Mouse (Mus musculus) CH12F3 (cell line): ENCODE data around the gene Nfkbib.

Experiments
- in situ Hi-C: fragments of 300-500 bp; cut with MboI; formaldehyde crosslinking; loops from 2 replicates; pipeline ENCODE4 v1.14.3; 2020; ENCODE audit warnings: low sequenced_read_pairs

Gene Nfkbib

GRCm38 (mm10) chr7:28720753-28721537, 46.4 kb downstream of the Nfkbib start:
- in situ Hi-C loops = no loop called here

DNA sequence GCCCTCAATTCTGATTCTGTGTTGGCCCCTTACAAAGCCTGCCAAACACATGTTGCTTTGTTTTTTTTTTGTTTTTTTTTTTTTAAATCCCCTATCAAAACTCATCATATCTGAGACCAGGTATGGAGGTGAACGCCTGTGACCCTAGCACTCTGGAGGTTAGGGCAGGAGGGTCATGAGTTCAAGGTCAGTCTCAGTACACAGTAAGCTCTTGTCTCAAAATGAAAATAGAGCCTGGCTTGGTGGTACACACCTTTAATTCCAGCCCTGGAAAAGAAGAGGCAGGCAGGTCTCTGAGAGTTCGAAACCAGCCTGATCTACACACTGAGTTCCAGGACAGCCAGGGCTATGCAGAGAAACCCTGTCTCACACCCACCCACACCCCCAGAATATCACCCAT, 47.7 kb downstream of the Nfkbib start:
- in situ Hi-C loops = no loop called here

GRCm38 (mm10) chr7:28719159-28719558, 48.2 kb downstream of the Nfkbib start:
- in situ Hi-C loops = no loop called here

DNA sequence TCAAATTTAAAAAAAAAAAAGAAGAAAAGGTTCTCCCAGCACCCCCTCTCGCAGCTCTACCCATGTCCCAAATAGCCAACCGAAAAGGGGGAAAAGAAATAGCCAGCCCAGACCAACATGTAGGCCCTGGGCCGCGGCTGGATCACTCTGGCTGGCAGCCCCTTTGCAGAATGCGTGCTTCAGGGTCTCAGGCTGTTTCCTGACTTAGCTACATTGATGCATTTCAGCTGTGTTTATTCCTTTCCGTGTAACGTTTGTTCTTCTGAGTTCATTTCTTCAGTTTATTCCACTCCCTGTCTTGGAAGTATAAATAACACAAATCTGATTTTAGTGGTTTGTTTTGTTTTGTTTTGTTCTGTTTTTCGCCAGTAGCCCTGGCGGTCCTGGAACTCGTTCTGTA, 49.6 kb downstream of the Nfkbib start:
- in situ Hi-C loops = no loop called here

GRCm38 (mm10) chr7:28716590-28717281, 50.6 kb downstream of the Nfkbib start, which contains the start of gene Fbxo17:
Fbxo17 (plus strand) TSS chr7:28716804.
- in situ Hi-C loops = no loop called here

DNA sequence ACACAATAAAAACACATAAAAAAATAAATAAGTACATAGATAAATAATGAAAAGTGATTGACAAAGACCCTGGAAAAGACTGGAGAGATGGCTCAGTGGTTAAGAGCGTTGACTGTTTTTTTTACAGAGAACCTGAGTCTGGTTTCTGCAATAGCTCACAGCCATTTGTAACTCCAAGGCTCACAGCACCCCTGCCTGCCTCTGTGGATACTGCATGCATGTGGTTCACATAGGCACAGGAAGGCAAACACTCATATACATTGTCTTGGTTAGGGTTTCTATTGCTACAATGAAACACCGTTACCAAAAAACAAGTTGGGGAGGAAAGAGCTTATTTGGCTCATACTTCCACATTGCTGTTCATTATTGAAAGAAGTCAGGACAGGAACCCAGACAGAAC, 51.7 kb downstream of the Nfkbib start:
- in situ Hi-C loops = no loop called here

GRCm38 (mm10) chr7:28714667-28715066, 52.6 kb downstream of the Nfkbib start:
- in situ Hi-C loops = no loop called here

DNA sequence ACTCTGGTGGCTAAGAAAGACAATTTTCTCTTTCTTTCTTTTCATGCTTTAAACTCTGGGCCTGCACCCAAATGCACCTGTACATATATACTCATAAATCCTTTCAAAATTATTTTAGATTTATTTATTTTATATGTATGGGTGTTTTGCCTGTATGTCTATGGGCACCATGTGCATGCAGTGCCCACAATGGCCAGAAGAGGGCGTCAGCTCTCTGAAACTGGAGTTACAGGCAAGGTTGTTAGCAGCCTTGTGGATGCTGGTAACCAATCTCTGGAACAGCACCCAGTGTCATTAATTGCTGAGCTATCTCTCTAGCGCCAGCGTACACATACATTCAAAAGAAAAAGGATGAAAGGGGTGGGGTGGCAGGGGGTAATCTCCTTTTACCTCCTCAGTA, 56.4 kb downstream of the Nfkbib start:
- in situ Hi-C loops = no loop called here

GRCm38 (mm10) chr7:28709454-28709853, 57.9 kb downstream of the Nfkbib start:
- in situ Hi-C loops = no loop called here
